Mouse (Mus musculus): ENCODE data around the gene Cav1. TPM values are rescaled to one million over a fixed set of nuclear protein-coding genes. Genes with fewer than 3 reads are reported as not detected.

Gene Cav1
- polyA plus RNA-seq, 1 experiment: 61.8 TPM

- Histone ChIP-seq H3K4me1 (ENCODE audit: control insufficient read depth, insufficient read depth, insufficient read length) (no peaks in the 10 kb centered on the region), H3K27me3 (ENCODE audit: control insufficient read depth, insufficient read depth, low read length) (no peaks in the 10 kb centered on the region), H3K36me3 (ENCODE audit: control insufficient read depth, insufficient read depth, low read length) (no peaks in the 10 kb centered on the region), H3K4me3 (ENCODE audit: extremely low read depth, insufficient read depth, insufficient read length) (no peak overlapping the region), H3K27ac (ENCODE audit: insufficient read depth, low read length) (no peak overlapping the region)
- DNase-seq (ENCODE audit: low read depth in 1 of 2, low spot score in 2 of 2): no peak
- WGBS: 13% methylated on average over 2 of the region's 2 CpGs
- no peak for TF ChIP-seq CTCF (IDR thresholded peaks at IDR 0.05; ENCODE audit: extremely low read depth, insufficient read depth, insufficient read length, insufficient replicate concordance)
- TF ChIP-seq POLR2A (IDR thresholded peaks at IDR 0.05; ENCODE audit: low read depth, low read length): no peak
Observed at GRCm38 (mm10) chr6:17340406-17340805, 34.3 kb downstream of the Cav1 start.

DNA sequence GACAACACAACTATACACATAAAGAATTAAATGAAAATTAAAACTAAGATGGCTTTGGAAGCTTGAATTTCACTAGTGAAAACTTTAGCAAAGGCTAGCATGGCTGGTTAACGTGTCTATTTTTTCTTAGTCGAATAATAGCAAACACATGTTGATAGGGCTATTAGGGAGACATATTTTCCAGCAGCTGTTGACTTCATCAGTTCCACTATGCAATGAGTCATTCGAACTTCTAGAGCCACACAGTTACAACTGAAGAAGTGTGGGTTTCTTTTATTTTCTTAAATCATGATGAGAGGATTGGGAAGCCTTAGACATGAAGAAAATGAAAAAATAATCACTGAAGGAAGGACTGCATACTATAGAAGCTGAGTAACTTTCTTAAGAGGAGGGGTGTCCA, 41.9 kb downstream of the Cav1 start:
- no peak overlapping the region for H3K4me3 ChIP-seq (ENCODE audit: extremely low read depth, insufficient read depth, insufficient read length)
- H3K27ac ChIP-seq (ENCODE audit: insufficient read depth, low read length): no peak overlapping the region
- TF ChIP-seq POLR2A (IDR thresholded peaks at IDR 0.05; ENCODE audit: low read depth, low read length) (no peak), CTCF (IDR thresholded peaks at IDR 0.05; ENCODE audit: extremely low read depth, insufficient read depth, insufficient read length, insufficient replicate concordance) (no peak)
- WGBS: 75% methylated on average over 3 of the region's 3 CpGs
- no peaks in the 10 kb centered on the region for H3K27me3 ChIP-seq (ENCODE audit: control insufficient read depth, insufficient read depth, low read length)
- no peak for DNase-seq (ENCODE audit: low read depth in 1 of 2, low spot score in 2 of 2)
- H3K4me1 ChIP-seq (ENCODE audit: control insufficient read depth, insufficient read depth, insufficient read length): no peaks in the 10 kb centered on the region
- H3K36me3 ChIP-seq (ENCODE audit: control insufficient read depth, insufficient read depth, low read length): no peaks in the 10 kb centered on the region

DNA sequence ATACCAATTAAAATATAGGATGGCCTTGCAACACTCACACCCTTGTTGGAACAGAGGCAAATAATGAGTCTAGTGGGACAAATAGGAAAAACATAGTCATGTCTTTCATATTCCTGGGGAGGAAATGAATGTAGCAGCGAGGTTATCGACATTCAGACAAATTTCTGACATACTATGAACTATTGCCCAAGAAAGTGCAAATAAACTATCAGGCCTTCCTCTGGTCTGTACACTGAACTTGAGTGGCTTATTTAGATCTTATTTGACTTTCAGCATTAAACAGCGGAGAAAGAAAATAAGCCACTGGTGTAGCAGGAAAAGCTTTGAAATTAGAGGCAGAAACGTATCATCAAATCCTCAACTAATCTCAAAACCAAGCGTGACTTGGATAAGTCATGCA, 44.7 kb downstream of the Cav1 start:
- no peaks in the 10 kb centered on the region for H3K36me3 ChIP-seq (ENCODE audit: control insufficient read depth, insufficient read depth, low read length)
- H3K4me3 ChIP-seq (ENCODE audit: extremely low read depth, insufficient read depth, insufficient read length): no peak overlapping the region
- H3K27me3 ChIP-seq (ENCODE audit: control insufficient read depth, insufficient read depth, low read length): no peaks in the 10 kb centered on the region
- no peaks in the 10 kb centered on the region for H3K4me1 ChIP-seq (ENCODE audit: control insufficient read depth, insufficient read depth, insufficient read length)
- no peak for TF ChIP-seq POLR2A (IDR thresholded peaks at IDR 0.05; ENCODE audit: low read depth, low read length)
- no peak for TF ChIP-seq CTCF (IDR thresholded peaks at IDR 0.05; ENCODE audit: extremely low read depth, insufficient read depth, insufficient read length, insufficient replicate concordance)
- DNase-seq (ENCODE audit: low read depth in 1 of 2, low spot score in 2 of 2): no peak
- H3K27ac ChIP-seq (ENCODE audit: insufficient read depth, low read length): no peak overlapping the region
- 91% methylated on average over 5 of the region's 5 CpGs for WGBS

DNA sequence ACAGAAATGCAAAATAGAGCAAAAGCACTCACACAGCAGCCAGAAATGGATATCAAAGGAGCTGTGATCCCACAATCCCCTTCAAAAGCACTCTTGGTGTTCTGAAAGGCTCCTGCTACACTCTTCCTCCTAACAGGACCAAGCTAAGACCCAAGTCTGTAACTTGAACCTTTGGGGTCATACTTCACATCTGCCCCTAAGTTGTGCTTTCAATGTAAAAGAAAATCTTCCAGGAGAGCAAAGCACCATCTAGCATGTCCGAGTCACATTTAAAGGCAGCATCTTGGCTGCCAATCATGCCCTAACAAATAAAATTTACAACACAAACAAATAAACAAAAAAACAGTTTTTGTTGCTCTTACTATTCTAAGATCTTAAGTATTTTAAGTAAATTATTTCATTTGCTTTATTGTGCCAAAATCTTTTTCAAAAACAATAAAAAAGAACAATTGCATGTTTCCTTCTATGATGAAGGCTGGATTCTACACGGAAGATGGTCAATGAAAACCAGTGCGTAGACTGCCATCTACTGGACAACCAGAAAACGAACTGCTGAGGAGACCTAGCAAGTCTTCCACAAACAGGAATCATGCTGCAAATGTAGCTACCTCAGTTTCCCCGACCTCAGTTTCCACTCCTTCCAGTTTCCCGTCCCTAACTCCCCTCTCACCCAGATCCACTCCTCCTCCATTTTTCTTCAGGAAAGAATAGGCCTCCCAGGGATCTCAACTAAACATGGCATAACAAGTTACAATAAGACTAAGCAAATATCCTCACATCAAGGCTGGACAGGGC, 53.0 kb downstream of the Cav1 start:
- 16% methylated on average over 6 of the region's 6 CpGs for WGBS
- Histone ChIP-seq H3K36me3 (ENCODE audit: control insufficient read depth, insufficient read depth, low read length) (no peaks in the 10 kb centered on the region), H3K27me3 (ENCODE audit: control insufficient read depth, insufficient read depth, low read length) (no peaks in the 10 kb centered on the region), H3K4me3 (ENCODE audit: extremely low read depth, insufficient read depth, insufficient read length) (no peak overlapping the region), H3K27ac (ENCODE audit: insufficient read depth, low read length) (no peak overlapping the region), H3K4me1 (ENCODE audit: control insufficient read depth, insufficient read depth, insufficient read length) (no peaks in the 10 kb centered on the region)
- peak; percentile 3 to 9 for DNase-seq (ENCODE audit: low read depth in 1 of 2, low spot score in 2 of 2)
- TF ChIP-seq CTCF (IDR thresholded peaks at IDR 0.05; ENCODE audit: extremely low read depth, insufficient read depth, insufficient read length, insufficient replicate concordance) (peak; percentile 36; the same call in 1 of the 2 replicates), POLR2A (IDR thresholded peaks at IDR 0.05; ENCODE audit: low read depth, low read length) (no peak)

GRCm38 (mm10) chr6:17362771-17363170, 56.6 kb downstream of the Cav1 start:
- H3K4me3 ChIP-seq (ENCODE audit: extremely low read depth, insufficient read depth, insufficient read length): no peak overlapping the region
- H3K4me1 ChIP-seq (ENCODE audit: control insufficient read depth, insufficient read depth, insufficient read length): no peaks in the 10 kb centered on the region
- no peak for DNase-seq (ENCODE audit: low read depth in 1 of 2, low spot score in 2 of 2)
- no peak for TF ChIP-seq POLR2A (IDR thresholded peaks at IDR 0.05; ENCODE audit: low read depth, low read length)
- no peak for TF ChIP-seq CTCF (IDR thresholded peaks at IDR 0.05; ENCODE audit: extremely low read depth, insufficient read depth, insufficient read length, insufficient replicate concordance)
- H3K36me3 ChIP-seq (ENCODE audit: control insufficient read depth, insufficient read depth, low read length): no peaks in the 10 kb centered on the region
- 33% methylated on average over 3 of the region's 3 CpGs for WGBS
- no peaks in the 10 kb centered on the region for H3K27me3 ChIP-seq (ENCODE audit: control insufficient read depth, insufficient read depth, low read length)
- no peak overlapping the region for H3K27ac ChIP-seq (ENCODE audit: insufficient read depth, low read length)

GRCm38 (mm10) chr6:17363446-17364179, 57.5 kb downstream of the Cav1 start:
- no peak for DNase-seq (ENCODE audit: low read depth in 1 of 2, low spot score in 2 of 2)
- WGBS: 29% methylated on average over 17 of the region's 17 CpGs
- Histone ChIP-seq H3K4me1 (ENCODE audit: control insufficient read depth, insufficient read depth, insufficient read length) (no peaks in the 10 kb centered on the region), H3K4me3 (ENCODE audit: extremely low read depth, insufficient read depth, insufficient read length) (no peak overlapping the region), H3K27me3 (ENCODE audit: control insufficient read depth, insufficient read depth, low read length) (no peaks in the 10 kb centered on the region), H3K27ac (ENCODE audit: insufficient read depth, low read length) (no peak overlapping the region), H3K36me3 (ENCODE audit: control insufficient read depth, insufficient read depth, low read length) (no peaks in the 10 kb centered on the region)
- TF ChIP-seq CTCF (IDR thresholded peaks at IDR 0.05; ENCODE audit: extremely low read depth, insufficient read depth, insufficient read length, insufficient replicate concordance): no peak
- TF ChIP-seq POLR2A (IDR thresholded peaks at IDR 0.05; ENCODE audit: low read depth, low read length): no peak

DNA sequence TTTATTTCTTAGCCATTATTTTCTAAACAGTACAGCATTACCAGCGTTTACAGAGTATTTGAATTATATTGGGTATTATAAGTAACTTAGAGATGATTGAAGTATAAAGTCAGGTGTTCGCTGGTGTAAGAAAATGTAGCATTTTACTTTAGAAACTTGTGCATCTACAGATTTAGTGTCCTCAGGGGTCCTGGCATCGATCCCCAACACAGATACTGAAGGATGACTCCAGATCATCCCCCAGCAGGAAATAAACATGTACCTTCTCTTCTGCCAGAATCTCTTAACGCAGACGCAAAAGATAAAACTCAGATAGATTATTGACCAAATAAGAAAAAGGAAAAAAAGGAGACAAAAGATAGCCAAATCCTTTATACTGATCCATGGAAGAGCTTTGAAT, 68.2 kb downstream of the Cav1 start:
- Histone ChIP-seq H3K27me3 (ENCODE audit: control insufficient read depth, insufficient read depth, low read length) (no peaks in the 10 kb centered on the region), H3K27ac (ENCODE audit: insufficient read depth, low read length) (no peak overlapping the region), H3K4me1 (ENCODE audit: control insufficient read depth, insufficient read depth, insufficient read length) (no peaks in the 10 kb centered on the region), H3K36me3 (ENCODE audit: control insufficient read depth, insufficient read depth, low read length) (no peaks in the 10 kb centered on the region), H3K4me3 (ENCODE audit: extremely low read depth, insufficient read depth, insufficient read length) (no peak overlapping the region)
- DNase-seq (ENCODE audit: low read depth in 1 of 2, low spot score in 2 of 2): no peak
- no peak for TF ChIP-seq CTCF (IDR thresholded peaks at IDR 0.05; ENCODE audit: extremely low read depth, insufficient read depth, insufficient read length, insufficient replicate concordance)
- TF ChIP-seq POLR2A (IDR thresholded peaks at IDR 0.05; ENCODE audit: low read depth, low read length): no peak
- WGBS: 91% methylated on average over 5 of the region's 5 CpGs

Data from spleen, adult 2 months (tissue).